Mouse (Mus musculus): ENCODE results near the gene Bicc1.

- TF ChIP-seq EP300 (IDR thresholded peaks at IDR 0.05; ENCODE audit: low read depth) (no peak), CTCF (IDR thresholded peaks at IDR 0.05; ENCODE audit: low read depth) (no peak)
Observed at GRCm38 (mm10) chr10:71122480-71122879, 37.0 kb downstream of the Bicc1 start.
